Mouse (Mus musculus): Measurements from ENCODE around the gene Usp39. TPM values are rescaled to one million over a fixed set of nuclear protein-coding genes. Genes with fewer than 3 reads are reported as not detected.

Usp39 gene
- total and polyA plus RNA-seq, 3 experiments, result 26.3 to 116 (median 100) TPM

GRCm38 (mm10) chr6:72323786-72324508 is 21.0 kb downstream of the Usp39 start:
- H3K27me3 ChIP-seq (ENCODE audit: insufficient read depth, low read length), result no peaks in the 10 kb centered on the region
- H3K4me3 ChIP-seq (ENCODE audit: low read depth, low read length), result no peak overlapping the region
- ATAC-seq (ENCODE audit: extremely low read depth, insufficient number of reproducible peaks, low FRiP score, poor library complexity, severe bottlenecking), result no peak
- H3K36me3 ChIP-seq (replicated peaks), result peaks cover 98% of the 10 kb centered on the region
- no peak for TF ChIP-seq GATA2 (IDR thresholded peaks at IDR 0.05; ENCODE audit: borderline replicate concordance, low read depth, low read length)
- no peak for TF ChIP-seq GATA1 (IDR thresholded peaks at IDR 0.05; ENCODE audit: borderline replicate concordance, low read length)
- TF ChIP-seq CTCF (IDR thresholded peaks at IDR 0.05; ENCODE audit: low read depth, low read length), result no peak
- TF ChIP-seq TAL1 (conservative IDR thresholded peaks at IDR 0.05; ENCODE audit: low read depth, low read length), result no peak
- no peak for TF ChIP-seq POLR2AphosphoS5 (IDR thresholded peaks at IDR 0.05; ENCODE audit: insufficient replicate concordance, low read depth, low read length)
- DNase-seq (ENCODE audit: low spot score), result no peak
- no peaks in the 10 kb centered on the region for H3K9me3 ChIP-seq (replicated peaks)
- peaks cover 16% of the 10 kb centered on the region; the same call in 1 of the 2 replicates for H3K4me1 ChIP-seq (ENCODE audit: insufficient read depth, low read depth, low read length)

- DNase-seq (ENCODE audit: low spot score) (no peak), ATAC-seq (ENCODE audit: extremely low read depth, insufficient number of reproducible peaks, low FRiP score, poor library complexity, severe bottlenecking) (no peak)
- no peak for TF ChIP-seq GATA1 (IDR thresholded peaks at IDR 0.05; ENCODE audit: borderline replicate concordance, low read length)
- no peak for TF ChIP-seq TAL1 (conservative IDR thresholded peaks at IDR 0.05; ENCODE audit: low read depth, low read length)
- TF ChIP-seq POLR2AphosphoS5 (IDR thresholded peaks at IDR 0.05; ENCODE audit: insufficient replicate concordance, low read depth, low read length), result no peak
- Histone ChIP-seq H3K9me3 (replicated peaks) (no peaks in the 10 kb centered on the region), H3K27me3 (ENCODE audit: insufficient read depth, low read length) (no peaks in the 10 kb centered on the region), H3K36me3 (replicated peaks) (peaks cover 98% of the 10 kb centered on the region), H3K4me3 (ENCODE audit: low read depth, low read length) (no peak overlapping the region), H3K4me1 (ENCODE audit: insufficient read depth, low read depth, low read length) (peaks cover 16% of the 10 kb centered on the region; the same call in 1 of the 2 replicates)
These were observed 22.0 kb downstream of the Usp39 start for GRCm38 (mm10) chr6:72322936-72323335.

- Histone ChIP-seq H3K4me3 (ENCODE audit: low read depth, low read length) (no peak overlapping the region), H3K27me3 (ENCODE audit: insufficient read depth, low read length) (no peaks in the 10 kb centered on the region), H3K36me3 (replicated peaks) (peaks cover 95% of the 10 kb centered on the region), H3K4me1 (ENCODE audit: insufficient read depth, low read depth, low read length) (peaks cover 16% of the 10 kb centered on the region; the same call in 1 of the 2 replicates), H3K9me3 (replicated peaks) (no peaks in the 10 kb centered on the region)
- ATAC-seq (ENCODE audit: extremely low read depth, insufficient number of reproducible peaks, low FRiP score, poor library complexity, severe bottlenecking) (no peak), DNase-seq (ENCODE audit: low spot score) (peak; percentile 14)
- no peak for TF ChIP-seq TAL1 (conservative IDR thresholded peaks at IDR 0.05; ENCODE audit: low read depth, low read length)
- peak; percentile 15; the same call in 1 of the 2 replicates for TF ChIP-seq CTCF (IDR thresholded peaks at IDR 0.05; ENCODE audit: low read depth, low read length)
These were observed 26.0 kb downstream of the Usp39 start for GRCm38 (mm10) chr6:72319019-72319418.

- peaks cover 13% of the 10 kb centered on the region; the same call in 1 of the 2 replicates for H3K4me1 ChIP-seq (ENCODE audit: insufficient read depth, low read depth, low read length)
- H3K9me3 ChIP-seq (replicated peaks), result no peaks in the 10 kb centered on the region
- ATAC-seq (ENCODE audit: extremely low read depth, insufficient number of reproducible peaks, low FRiP score, poor library complexity, severe bottlenecking) (no peak), DNase-seq (ENCODE audit: low spot score) (no peak)
- H3K36me3 ChIP-seq (replicated peaks), result peaks cover 95% of the 10 kb centered on the region
- H3K27me3 ChIP-seq (ENCODE audit: insufficient read depth, low read length), result no peaks in the 10 kb centered on the region
- TF ChIP-seq GATA1 (IDR thresholded peaks at IDR 0.05; ENCODE audit: borderline replicate concordance, low read length), result no peak
- no peak for TF ChIP-seq CTCF (IDR thresholded peaks at IDR 0.05; ENCODE audit: low read depth, low read length)
- no peak for TF ChIP-seq TAL1 (conservative IDR thresholded peaks at IDR 0.05; ENCODE audit: low read depth, low read length)
- TF ChIP-seq GATA2 (IDR thresholded peaks at IDR 0.05; ENCODE audit: borderline replicate concordance, low read depth, low read length), result no peak
- TF ChIP-seq POLR2AphosphoS5 (IDR thresholded peaks at IDR 0.05; ENCODE audit: insufficient replicate concordance, low read depth, low read length), result no peak
- no peak overlapping the region for H3K4me3 ChIP-seq (ENCODE audit: low read depth, low read length)
These were observed 26.5 kb downstream of the Usp39 start for GRCm38 (mm10) chr6:72318440-72318839.

GRCm38 (mm10) chr6:72316044-72316443 is 28.9 kb downstream of the Usp39 start:
- Histone ChIP-seq H3K4me1 (ENCODE audit: insufficient read depth, low read depth, low read length) (peaks cover 13% of the 10 kb centered on the region; the same call in 1 of the 2 replicates), H3K36me3 (replicated peaks) (peaks cover 90% of the 10 kb centered on the region), H3K9me3 (replicated peaks) (no peaks in the 10 kb centered on the region), H3K27me3 (ENCODE audit: insufficient read depth, low read length) (no peaks in the 10 kb centered on the region), H3K4me3 (ENCODE audit: low read depth, low read length) (no peak overlapping the region)
- no peak for DNase-seq (ENCODE audit: low spot score)
- TF ChIP-seq CTCF (IDR thresholded peaks at IDR 0.05; ENCODE audit: low read depth, low read length) (no peak), POLR2AphosphoS5 (IDR thresholded peaks at IDR 0.05; ENCODE audit: insufficient replicate concordance, low read depth, low read length) (no peak), GATA1 (IDR thresholded peaks at IDR 0.05; ENCODE audit: borderline replicate concordance, low read length) (no peak), TAL1 (conservative IDR thresholded peaks at IDR 0.05; ENCODE audit: low read depth, low read length) (no peak), GATA2 (IDR thresholded peaks at IDR 0.05; ENCODE audit: borderline replicate concordance, low read depth, low read length) (no peak)
- no peak for ATAC-seq (ENCODE audit: extremely low read depth, insufficient number of reproducible peaks, low FRiP score, poor library complexity, severe bottlenecking)

GRCm38 (mm10) chr6:72315384-72315783 is 29.6 kb downstream of the Usp39 start:
- no peaks in the 10 kb centered on the region for H3K9me3 ChIP-seq (replicated peaks)
- H3K36me3 ChIP-seq (replicated peaks), result peaks cover 89% of the 10 kb centered on the region
- H3K4me1 ChIP-seq (ENCODE audit: insufficient read depth, low read depth, low read length), result peaks cover 13% of the 10 kb centered on the region; the same call in 1 of the 2 replicates
- DNase-seq (ENCODE audit: low spot score) (no peak), ATAC-seq (ENCODE audit: extremely low read depth, insufficient number of reproducible peaks, low FRiP score, poor library complexity, severe bottlenecking) (no peak)
- no peaks in the 10 kb centered on the region for H3K27me3 ChIP-seq (ENCODE audit: insufficient read depth, low read length)
- TF ChIP-seq GATA2 (IDR thresholded peaks at IDR 0.05; ENCODE audit: borderline replicate concordance, low read depth, low read length) (no peak), CTCF (IDR thresholded peaks at IDR 0.05; ENCODE audit: low read depth, low read length) (no peak), TAL1 (conservative IDR thresholded peaks at IDR 0.05; ENCODE audit: low read depth, low read length) (no peak), GATA1 (IDR thresholded peaks at IDR 0.05; ENCODE audit: borderline replicate concordance, low read length) (no peak), POLR2AphosphoS5 (IDR thresholded peaks at IDR 0.05; ENCODE audit: insufficient replicate concordance, low read depth, low read length) (no peak)
- H3K4me3 ChIP-seq (ENCODE audit: low read depth, low read length), result no peak overlapping the region
